Mouse (Mus musculus) heart, embryonic 10.5 days (tissue): Measurements from ENCODE around the gene Plpp6. TPM values are rescaled to one million over a fixed set of nuclear protein-coding genes. Genes with fewer than 3 reads are reported as not detected.

Experiments
- polyA plus RNA-seq: library from polyadenylated mRNA; unstranded; fragments of >200 nt; fragmentation: Nextera tagmentation; extraction: Ambion mirVana; gene quantifications from 2 replicates; pipeline ENCODE4 v1.2.1, GENCODE M21; 2016

Plpp6 gene
- polyA plus RNA-seq, 1 experiment from 2014 or later: 4.6 TPM

Other genes starting within 250 kb of the Plpp6 start
- gene Slc1a1, start 128.9 kb upstream of the Plpp6 start, polyA plus RNA-seq: 0.35 and 1.6 TPM in 2 replicates
- gene 4430402I18Rik, start 3.8 kb downstream of the Plpp6 start, polyA plus RNA-seq: 2.1 and 5.7 TPM in 2 replicates
- 32.0 and 34.6 TPM in 2 replicates for gene Cdc37l1, start 26.4 kb downstream of the Plpp6 start, polyA plus RNA-seq
- 77.8 TPM in 2 replicates for gene Ak3, start 84.0 kb downstream of the Plpp6 start, polyA plus RNA-seq
- 38.9 and 64.4 TPM in 2 replicates for gene Rcl1, start 137.4 kb downstream of the Plpp6 start, polyA plus RNA-seq